Mouse (Mus musculus): ENCODE data around the gene Cd200r3.

Cd200r3 gene

GRCm38 (mm10) chr16:44993319-44994019 is 50.0 kb downstream of the Cd200r3 start:
- DNase-seq = no peak

- DNase-seq = no peak
These were observed 50.9 kb downstream of the Cd200r3 start for GRCm38 (mm10) chr16:44994206-44994953.

GRCm38 (mm10) chr16:44995111-44995510 is 51.6 kb downstream of the Cd200r3 start:
- DNase-seq = no peak

GRCm38 (mm10) chr16:44996701-44997100 is 53.2 kb downstream of the Cd200r3 start:
- DNase-seq = no peak

GRCm38 (mm10) chr16:44999537-44999936 is 56.1 kb downstream of the Cd200r3 start:
- no peak for DNase-seq

GRCm38 (mm10) chr16:45004443-45004842 is 61.0 kb downstream of the Cd200r3 start:
- no peak for DNase-seq

GRCm38 (mm10) chr16:45005280-45005679 is 61.8 kb downstream of the Cd200r3 start:
- no peak for DNase-seq

GRCm38 (mm10) chr16:45006971-45007370 is 63.5 kb downstream of the Cd200r3 start:
- DNase-seq = no peak

- DNase-seq = no peak
These were observed 64.3 kb downstream of the Cd200r3 start for GRCm38 (mm10) chr16:45007807-45008206.

GRCm38 (mm10) chr16:45009634-45010033 is 66.2 kb downstream of the Cd200r3 start:
- no peak for DNase-seq

GRCm38 (mm10) chr16:45015591-45015990 is 72.1 kb downstream of the Cd200r3 start:
- peak; percentile 4 for DNase-seq

- no peak for DNase-seq
These were observed 73.0 kb downstream of the Cd200r3 start for GRCm38 (mm10) chr16:45016488-45016887.

GRCm38 (mm10) chr16:45018868-45019267 is 75.4 kb downstream of the Cd200r3 start:
- no peak for DNase-seq

GRCm38 (mm10) chr16:45020055-45020454 is 76.6 kb downstream of the Cd200r3 start:
- DNase-seq = no peak

- no peak for DNase-seq
These were observed 77.3 kb downstream of the Cd200r3 start for GRCm38 (mm10) chr16:45020669-45021309.

GRCm38 (mm10) chr16:45021443-45021842 is 78.0 kb downstream of the Cd200r3 start:
- no peak for DNase-seq

- peak; percentile 3 for DNase-seq
These were observed 80.4 kb downstream of the Cd200r3 start for GRCm38 (mm10) chr16:45023904-45024303.

GRCm38 (mm10) chr16:45025321-45025720 is 81.8 kb downstream of the Cd200r3 start:
- no peak for DNase-seq

GRCm38 (mm10) chr16:45029080-45029479 is 85.6 kb downstream of the Cd200r3 start:
- DNase-seq = no peak

GRCm38 (mm10) chr16:45029493-45029892 is 86.0 kb downstream of the Cd200r3 start:
- DNase-seq = no peak

GRCm38 (mm10) chr16:45030127-45030526 is 86.6 kb downstream of the Cd200r3 start:
- DNase-seq = no peak

GRCm38 (mm10) chr16:45030796-45031195 is 87.3 kb downstream of the Cd200r3 start:
- no peak for DNase-seq
